Mouse (Mus musculus) monocyte, adult 5-6 weeks (primary cell): ENCODE measurements around the gene Gm10762. TPM values are rescaled to one million over a fixed set of nuclear protein-coding genes. Genes with fewer than 3 reads are reported as not detected.

Experiments used
- ATAC-seq: fragments of 153-309, 156-312 bp; replicated peaks from 2 replicates; pipeline ENCODE4 v1.8.0; 2017; ENCODE audit warnings: mild to moderate bottlenecking; ENCODE audit not compliant: low TSS enrichment, insufficient number of reproducible peaks, severe bottlenecking, poor library complexity, low FRiP score
- total RNA-seq: library from RNA; stranded (forward); fragments of 200-1000, 200-491, 200-594 nt; gene quantifications from 3 replicates; pipeline ENCODE4 v1.2.3, GENCODE M21; 2017

The Gm10762 gene
- total RNA-seq, 1 experiment from 2014 or later = 2.6 TPM

DNA sequence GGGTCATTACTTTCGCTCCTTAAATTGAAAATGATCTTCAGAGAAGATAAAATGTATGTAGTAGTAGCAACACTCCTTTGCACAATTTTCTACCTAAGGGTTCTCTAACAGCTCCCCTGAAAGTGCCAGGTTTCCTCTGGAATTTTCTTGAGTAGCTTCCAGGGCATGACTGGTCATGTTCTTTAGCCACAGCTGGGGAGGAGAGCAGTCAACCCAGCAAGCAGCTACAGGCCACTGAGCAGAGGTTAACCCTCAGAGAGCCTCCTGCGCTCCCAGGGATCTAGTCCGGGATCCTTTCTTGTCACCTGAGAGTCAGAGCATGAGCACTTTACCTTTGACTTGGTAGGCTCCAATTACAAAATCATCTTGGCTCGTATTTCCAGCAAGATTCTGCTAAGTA is 42.7 kb downstream of the Gm10762 start:
- ATAC-seq = no peak

Other genes starting within 250 kb of the Gm10762 start
- gene Tmem87b, start 149.6 kb downstream of the Gm10762 start, total RNA-seq = 46.5 to 73.2 TPM (median 54.2 TPM) in 3 replicates
- gene Fbln7, start 104.7 kb downstream of the Gm10762 start, total RNA-seq = not detected in 3 replicates
- gene Zc3h8, start 23.6 kb downstream of the Gm10762 start, total RNA-seq = 5.2 to 11.2 TPM (median 8.0 TPM) in 3 replicates
- gene Zc3h6, start 323 bp downstream of the Gm10762 start, total RNA-seq = 2.5 to 6.3 TPM (median 4.4 TPM) in 3 replicates
- gene Vinac1, start 80.4 kb upstream of the Gm10762 start, total RNA-seq = not detected in 3 replicates
- 1.7 to 5.8 TPM (median 2.2 TPM) in 3 replicates for gene Ttl, start 98.2 kb upstream of the Gm10762 start, total RNA-seq
- 6.4 to 20.7 TPM (median 13.2 TPM) in 3 replicates for gene Polr1b, start 133.3 kb upstream of the Gm10762 start, total RNA-seq
- 1.4 to 12.5 TPM (median 5.5 TPM) in 3 replicates for gene Chchd5, start 162.0 kb upstream of the Gm10762 start, total RNA-seq
- gene Slc20a1, start 231.0 kb upstream of the Gm10762 start, total RNA-seq = 139 to 316 TPM (median 186 TPM) in 3 replicates